Mouse (Mus musculus) midbrain, embryonic 12.5 days (tissue): Measurements from ENCODE around the gene Adamts2. TPM values are rescaled to one million over a fixed set of nuclear protein-coding genes. Genes with fewer than 3 reads are reported as not detected.

Experiments
- ATAC-seq: fragments of 200-750 bp; cut with Nextera tagmentation; 2 replicates; pipeline ENCODE4 v1.8.0; 2017; ENCODE audit warnings: low read depth, moderate TSS enrichment, moderate library complexity; ENCODE audit not compliant: low FRiP score
- H3K27ac ChIP-seq: fragments of 300-500 bp; sonication (generic); replicated peaks from 2 replicates; pipeline ENCODE4 v1.5.1; 2016; ENCODE audit warnings: mild to moderate bottlenecking
- H3K27me3 ChIP-seq: fragments of 300-500 bp; sonication (generic); 2 replicates; pipeline ENCODE4 v1.6.1; 2016; ENCODE audit warnings: mild to moderate bottlenecking
- H3K36me3 ChIP-seq: fragments of 300-500 bp; sonication (generic); 2 replicates; pipeline ENCODE4 v1.6.1; 2016
- H3K4me1 ChIP-seq: fragments of 300-500 bp; sonication (generic); 2 replicates; pipeline ENCODE4 v1.6.1; 2016
- H3K4me2 ChIP-seq: fragments of 300-500 bp; sonication (generic); replicated peaks from 2 replicates; pipeline ENCODE4 v1.6.1; 2016; ENCODE audit warnings: mild to moderate bottlenecking, moderate library complexity
- H3K4me3 ChIP-seq: fragments of 300-500 bp; sonication (generic); 2 replicates; pipeline ENCODE4 v1.5.1; 2016; ENCODE audit warnings: mild to moderate bottlenecking
- H3K9ac ChIP-seq: fragments of 300-500 bp; sonication (generic); replicated peaks from 2 replicates; pipeline ENCODE4 v1.6.1; 2016; ENCODE audit warnings: mild to moderate bottlenecking, moderate library complexity
- H3K9me3 ChIP-seq: fragments of 300-500 bp; sonication (generic); 2 replicates; pipeline ENCODE4 v1.6.1; 2016; ENCODE audit warnings: mild to moderate bottlenecking
- WGBS: fragments of 180-500 bp; shearing (Covaris S2); methylation state at CpG from one replicate; pipeline ENCODE4 v1.1.7; 2016; 5-methylcytosine and 5-hydroxymethylcytosine counted together
- polyA plus RNA-seq: library from polyadenylated mRNA; unstranded; fragments of >200 nt; fragmentation: Nextera tagmentation; extraction: Ambion mirVana; gene quantifications from 2 replicates; pipeline ENCODE4 v1.2.1, GENCODE M21; 2016

The Adamts2 gene
- polyA plus RNA-seq, 1 experiment from 2014 or later: 2.7 TPM

GRCm38 (mm10) chr11:50628915-50629314 lies 27.0 kb downstream of the Adamts2 start:
- Histone ChIP-seq H3K4me1 (peaks cover 9% of the 10 kb centered on the region; the same call in 1 of the 2 replicates), H3K27me3 (no peaks in the 10 kb centered on the region), H3K36me3 (no peaks in the 10 kb centered on the region), H3K27ac (no peak overlapping the region), H3K9me3 (no peaks in the 10 kb centered on the region), H3K9ac (no peak overlapping the region), H3K4me3 (no peak overlapping the region), H3K4me2 (no peak overlapping the region)
- ATAC-seq: peak; percentile 52; the same call in 1 of the 2 replicates
- 43% methylated on average over 3 of the region's 3 CpGs for WGBS

- WGBS: 81% methylated on average over 2 of the region's 2 CpGs
- Histone ChIP-seq H3K9ac (no peak overlapping the region), H3K9me3 (no peaks in the 10 kb centered on the region), H3K27ac (no peak overlapping the region), H3K4me2 (no peak overlapping the region), H3K4me1 (peaks cover 4% of the 10 kb centered on the region; the same call in 1 of the 2 replicates), H3K36me3 (no peaks in the 10 kb centered on the region), H3K4me3 (no peak overlapping the region), H3K27me3 (no peaks in the 10 kb centered on the region)
- no peak for ATAC-seq
Observed at GRCm38 (mm10) chr11:50630462-50630861, 28.6 kb downstream of the Adamts2 start.

- Histone ChIP-seq H3K27ac (no peak overlapping the region), H3K4me3 (no peak overlapping the region), H3K9me3 (no peaks in the 10 kb centered on the region), H3K36me3 (no peaks in the 10 kb centered on the region), H3K27me3 (no peaks in the 10 kb centered on the region), H3K9ac (no peak overlapping the region), H3K4me1 (peaks cover 4% of the 10 kb centered on the region; the same call in 1 of the 2 replicates), H3K4me2 (no peak overlapping the region)
- 72% methylated on average over 4 of the region's 4 CpGs for WGBS
- no peak for ATAC-seq
Observed at GRCm38 (mm10) chr11:50632270-50632669, 30.4 kb downstream of the Adamts2 start.

GRCm38 (mm10) chr11:50635051-50635590 lies 33.2 kb downstream of the Adamts2 start:
- Histone ChIP-seq H3K27me3 (no peaks in the 10 kb centered on the region), H3K9ac (no peak overlapping the region), H3K27ac (no peak overlapping the region), H3K9me3 (no peaks in the 10 kb centered on the region), H3K4me2 (no peak overlapping the region), H3K36me3 (no peaks in the 10 kb centered on the region), H3K4me1 (no peaks in the 10 kb centered on the region), H3K4me3 (no peak overlapping the region)
- ATAC-seq: no peak
- WGBS: 80% methylated on average over 2 of the region's 2 CpGs

- Histone ChIP-seq H3K4me2 (no peak overlapping the region), H3K4me3 (no peak overlapping the region), H3K9me3 (no peaks in the 10 kb centered on the region), H3K27ac (no peak overlapping the region), H3K36me3 (no peaks in the 10 kb centered on the region), H3K27me3 (no peaks in the 10 kb centered on the region), H3K9ac (no peak overlapping the region), H3K4me1 (no peaks in the 10 kb centered on the region)
- ATAC-seq: no peak
- 94% methylated on average over 11 of the region's 11 CpGs for WGBS
Observed at GRCm38 (mm10) chr11:50637026-50637425, 35.1 kb downstream of the Adamts2 start.

GRCm38 (mm10) chr11:50638197-50638867 lies 36.4 kb downstream of the Adamts2 start:
- H3K4me3 ChIP-seq: no peak overlapping the region
- no peak overlapping the region for H3K27ac ChIP-seq
- H3K36me3 ChIP-seq: no peaks in the 10 kb centered on the region
- no peak overlapping the region for H3K9ac ChIP-seq
- H3K9me3 ChIP-seq: no peaks in the 10 kb centered on the region
- H3K27me3 ChIP-seq: no peaks in the 10 kb centered on the region
- no peaks in the 10 kb centered on the region for H3K4me1 ChIP-seq
- ATAC-seq: no peak
- WGBS: 89% methylated on average over 13 of the region's 13 CpGs
- no peak overlapping the region for H3K4me2 ChIP-seq

GRCm38 (mm10) chr11:50638868-50639220 lies 37.0 kb downstream of the Adamts2 start:
- 86% methylated on average over 3 of the region's 3 CpGs for WGBS
- no peak overlapping the region for H3K4me2 ChIP-seq
- ATAC-seq: no peak

GRCm38 (mm10) chr11:50642583-50642982 lies 40.7 kb downstream of the Adamts2 start:
- no peaks in the 10 kb centered on the region for H3K4me1 ChIP-seq
- 96% methylated on average over 3 of the region's 3 CpGs for WGBS

More at GRCm38 (mm10) chr11:50638868-50639220, 37.0 kb downstream of the Adamts2 start:
- H3K27ac ChIP-seq: no peak overlapping the region
- H3K9ac ChIP-seq: no peak overlapping the region
- no peak overlapping the region for H3K4me3 ChIP-seq
- H3K9me3 ChIP-seq: no peaks in the 10 kb centered on the region
- H3K36me3 ChIP-seq: no peaks in the 10 kb centered on the region
- H3K27me3 ChIP-seq: no peaks in the 10 kb centered on the region
- H3K4me1 ChIP-seq: no peaks in the 10 kb centered on the region

GRCm38 (mm10) chr11:50646148-50646547 lies 44.3 kb downstream of the Adamts2 start:
- Histone ChIP-seq H3K4me1 (no peaks in the 10 kb centered on the region), H3K9me3 (0 out of 2 replicates have a peak, but pooled peaks cover 10% of the 10 kb centered on the region), H3K27me3 (no peaks in the 10 kb centered on the region), H3K36me3 (no peaks in the 10 kb centered on the region), H3K4me2 (no peak overlapping the region), H3K9ac (no peak overlapping the region), H3K4me3 (no peak overlapping the region), H3K27ac (no peak overlapping the region)
- 84% methylated on average over 4 of the region's 4 CpGs for WGBS
- no peak for ATAC-seq

More at GRCm38 (mm10) chr11:50642583-50642982, 40.7 kb downstream of the Adamts2 start:
- H3K27ac ChIP-seq: no peak overlapping the region
- no peak overlapping the region for H3K4me2 ChIP-seq
- H3K36me3 ChIP-seq: no peaks in the 10 kb centered on the region
- H3K9me3 ChIP-seq: 0 out of 2 replicates have a peak, but pooled peaks cover 2% of the 10 kb centered on the region
- H3K27me3 ChIP-seq: no peaks in the 10 kb centered on the region
- ATAC-seq: no peak
- no peak overlapping the region for H3K4me3 ChIP-seq
- no peak overlapping the region for H3K9ac ChIP-seq

GRCm38 (mm10) chr11:50648143-50648807 lies 46.4 kb downstream of the Adamts2 start:
- H3K4me3 ChIP-seq: no peak overlapping the region
- 81% methylated on average over 4 of the region's 4 CpGs for WGBS
- 0 out of 2 replicates have a peak, but pooled peaks cover 10% of the 10 kb centered on the region for H3K9me3 ChIP-seq
- H3K4me2 ChIP-seq: no peak overlapping the region
- H3K4me1 ChIP-seq: no peaks in the 10 kb centered on the region
- no peaks in the 10 kb centered on the region for H3K36me3 ChIP-seq
- H3K27ac ChIP-seq: no peak overlapping the region
- no peak overlapping the region for H3K9ac ChIP-seq
- ATAC-seq: no peak
- no peaks in the 10 kb centered on the region for H3K27me3 ChIP-seq

GRCm38 (mm10) chr11:50650037-50650436 lies 48.2 kb downstream of the Adamts2 start:
- WGBS: 84% methylated on average over 2 of the region's 2 CpGs
- H3K4me2 ChIP-seq: no peak overlapping the region
- H3K4me1 ChIP-seq: no peaks in the 10 kb centered on the region
- no peak overlapping the region for H3K4me3 ChIP-seq
- H3K36me3 ChIP-seq: no peaks in the 10 kb centered on the region
- H3K27me3 ChIP-seq: no peaks in the 10 kb centered on the region
- H3K9me3 ChIP-seq: 0 out of 2 replicates have a peak, but pooled peaks cover 10% of the 10 kb centered on the region
- H3K27ac ChIP-seq: no peak overlapping the region
- no peak overlapping the region for H3K9ac ChIP-seq
- ATAC-seq: no peak

- ATAC-seq: no peak
- Histone ChIP-seq H3K27me3 (no peaks in the 10 kb centered on the region), H3K27ac (no peak overlapping the region), H3K4me1 (no peaks in the 10 kb centered on the region), H3K9ac (no peak overlapping the region), H3K4me3 (no peak overlapping the region), H3K9me3 (no peaks in the 10 kb centered on the region), H3K4me2 (no peak overlapping the region), H3K36me3 (no peaks in the 10 kb centered on the region)
- WGBS: 88% methylated on average over 9 of the region's 9 CpGs
Observed at GRCm38 (mm10) chr11:50653746-50654431, 52.0 kb downstream of the Adamts2 start.
